Mouse (Mus musculus) cortical plate, adult 2 months (tissue): Measurements from ENCODE around the gene Ppef2. TPM values are rescaled to one million over a fixed set of nuclear protein-coding genes. Genes with fewer than 3 reads are reported as not detected.

ENCODE experiments used
- H3K27ac ChIP-seq: fragments of 200-500 bp; 2 replicates; pipeline ENCODE4 v1.5.1; 2012; ENCODE audit warnings: low read length, control low read depth, inconsistent platforms; ENCODE audit not compliant: insufficient read depth
- H3K4me1 ChIP-seq: fragments of 200-500 bp; 2 replicates; pipeline ENCODE4 v1.6.1; 2011; ENCODE audit warnings: low read length; ENCODE audit not compliant: control insufficient read depth, insufficient read depth
- H3K4me3 ChIP-seq: fragments of 200-500 bp; 2 replicates; pipeline ENCODE4 v1.5.1; 2011; ENCODE audit warnings: mild to moderate bottlenecking, low read length, control low read depth; ENCODE audit not compliant: insufficient read depth
- CTCF ChIP-seq: fragments of 200-500 bp; IDR thresholded peaks from 2 replicates; pipeline ENCODE4 v1.5.1; 2011; ENCODE audit warnings: mild to moderate bottlenecking, control low read depth, low read length; ENCODE audit not compliant: insufficient read depth; ENCODE audit errors: extremely low read depth
- POLR2A ChIP-seq: fragments of 200-500 bp; IDR thresholded peaks from 2 replicates; pipeline ENCODE4 v1.6.1; 2011; ENCODE audit warnings: mild to moderate bottlenecking, low read length, control low read depth; ENCODE audit not compliant: insufficient read depth; ENCODE audit errors: extremely low read depth
- polyA plus RNA-seq: library from polyadenylated mRNA; depleted of rRNA; stranded (reverse); fragments of >200 nt; gene quantifications from 2 replicates; pipeline ENCODE4 v1.2.3, GENCODE M21; 2012

Ppef2 gene
- polyA plus RNA-seq, 1 experiment, result 2.4 TPM

GRCm38 (mm10) chr5:92227782-92228181 lies 28.3 kb downstream of the Ppef2 start:
- no peak overlapping the region for H3K4me3 ChIP-seq
- H3K27ac ChIP-seq, result no peak overlapping the region
- TF ChIP-seq POLR2A, result no peak
- H3K4me1 ChIP-seq, result no peaks in the 10 kb centered on the region

- no peaks in the 10 kb centered on the region for H3K4me1 ChIP-seq
- TF ChIP-seq POLR2A, result no peak
- no peak for TF ChIP-seq CTCF
- no peak overlapping the region for H3K4me3 ChIP-seq
- no peak overlapping the region for H3K27ac ChIP-seq
These were observed 35.7 kb downstream of the Ppef2 start for GRCm38 (mm10) chr5:92220287-92220902.

- H3K4me3 ChIP-seq, result no peak overlapping the region
- H3K4me1 ChIP-seq, result no peaks in the 10 kb centered on the region
- TF ChIP-seq POLR2A (no peak), CTCF (no peak)
- H3K27ac ChIP-seq, result no peak overlapping the region
These were observed 36.3 kb downstream of the Ppef2 start for GRCm38 (mm10) chr5:92219826-92220225.

GRCm38 (mm10) chr5:92218915-92219793 lies 36.9 kb downstream of the Ppef2 start:
- Histone ChIP-seq H3K4me1 (no peaks in the 10 kb centered on the region), H3K27ac (no peak overlapping the region), H3K4me3 (no peak overlapping the region)
- TF ChIP-seq CTCF (no peak), POLR2A (no peak)

GRCm38 (mm10) chr5:92215308-92215707 lies 40.8 kb downstream of the Ppef2 start, which contains the start of gene U90926:
Gene U90926, minus strand, starts transcription at chr5:92215408.
- TF ChIP-seq CTCF (no peak), POLR2A (no peak)
- Histone ChIP-seq H3K27ac (no peak within 1 kb of the TSS), H3K4me3 (no peak within 1 kb of the TSS), H3K4me1 (no peaks in the 10 kb centered on the region)

- Histone ChIP-seq H3K4me3 (no peak overlapping the region), H3K27ac (no peak overlapping the region), H3K4me1 (no peaks in the 10 kb centered on the region)
- TF ChIP-seq CTCF, result no peak
- no peak for TF ChIP-seq POLR2A
These were observed 43.8 kb downstream of the Ppef2 start for GRCm38 (mm10) chr5:92212231-92212630.

- Histone ChIP-seq H3K4me1 (no peaks in the 10 kb centered on the region), H3K27ac (no peak overlapping the region), H3K4me3 (no peak overlapping the region)
- TF ChIP-seq CTCF (no peak), POLR2A (no peak)
These were observed 45.9 kb downstream of the Ppef2 start for GRCm38 (mm10) chr5:92210205-92210604.

- Histone ChIP-seq H3K4me3 (no peak overlapping the region), H3K4me1 (no peaks in the 10 kb centered on the region), H3K27ac (no peak overlapping the region)
- TF ChIP-seq CTCF, result no peak
- TF ChIP-seq POLR2A, result no peak
These were observed 50.0 kb downstream of the Ppef2 start for GRCm38 (mm10) chr5:92206121-92206520.

GRCm38 (mm10) chr5:92205706-92206105 lies 50.4 kb downstream of the Ppef2 start:
- TF ChIP-seq CTCF (no peak), POLR2A (no peak)
- Histone ChIP-seq H3K4me1 (no peaks in the 10 kb centered on the region), H3K27ac (no peak overlapping the region), H3K4me3 (no peak overlapping the region)

- Histone ChIP-seq H3K27ac (no peak overlapping the region), H3K4me1 (no peaks in the 10 kb centered on the region), H3K4me3 (no peak overlapping the region)
- TF ChIP-seq POLR2A, result no peak
- no peak for TF ChIP-seq CTCF
These were observed 50.9 kb downstream of the Ppef2 start for GRCm38 (mm10) chr5:92205184-92205583.
